Mouse (Mus musculus) megakaryocyte, embryonic 14.5 days (primary cell): ENCODE measurements around the gene Gm26920.

ENCODE experiments used
- FLI1 ChIP-seq: IDR thresholded peaks from 2 replicates; pipeline ENCODE4 v1.6.1; 2012; ENCODE audit warnings: low read length, inconsistent platforms, mixed read lengths
- GATA1 ChIP-seq: IDR thresholded peaks from 3 replicates; pipeline ENCODE4 v1.6.1; 2012; ENCODE audit warnings: mixed read lengths, low read length, inconsistent platforms, borderline replicate concordance

- TF ChIP-seq GATA1, result no peak
- TF ChIP-seq FLI1, result no peak
Observed at GRCm38 (mm10) chr7:30050882-30051548, 39.2 kb downstream of the Gm26920 start, which contains the start of gene Zfp14.
